Mouse (Mus musculus) kidney, adult 9 months (tissue): ENCODE results near the gene Gm14569.
A peak's percentile ranks its signal among the peaks of the same experiment; 100 is the strongest.

Source experiments
- DNase-seq: peaks from one replicate; pipeline ENCODE4 v3.0.0; 2022

The Gm14569 gene

GRCm38 (mm10) chrX:36491730-36492129, at the start of gene Gm14569:
Gm14569 (minus strand) TSS chrX:36491830.
- no peak for DNase-seq

GRCm38 (mm10) chrX:36534514-36534913, 42.9 kb upstream of the Gm14569 start:
- DNase-seq = peak; percentile 73

DNA sequence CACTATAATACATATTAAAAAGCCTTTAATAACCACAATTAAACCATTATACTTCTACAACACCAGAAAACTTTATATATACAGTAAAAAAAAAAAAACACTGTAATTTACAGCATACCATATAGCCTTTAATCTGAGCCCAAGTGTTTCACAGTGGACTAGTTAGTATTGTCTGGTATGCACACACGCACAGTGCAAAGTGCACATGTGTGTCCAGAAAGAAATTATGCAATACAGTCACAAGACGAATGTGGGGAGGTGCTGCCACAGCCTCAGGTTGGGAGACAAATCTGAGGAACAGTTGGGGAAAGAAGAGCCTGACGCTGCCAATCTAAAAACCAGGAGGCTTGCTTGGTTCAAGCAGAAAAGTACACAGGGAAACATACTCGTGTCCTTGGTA, 42.1 kb upstream of the Gm14569 start:
- peak; percentile 7 for DNase-seq

- DNase-seq = peak; percentile 5
These were observed 38.6 kb upstream of the Gm14569 start for GRCm38 (mm10) chrX:36530251-36530650.

DNA sequence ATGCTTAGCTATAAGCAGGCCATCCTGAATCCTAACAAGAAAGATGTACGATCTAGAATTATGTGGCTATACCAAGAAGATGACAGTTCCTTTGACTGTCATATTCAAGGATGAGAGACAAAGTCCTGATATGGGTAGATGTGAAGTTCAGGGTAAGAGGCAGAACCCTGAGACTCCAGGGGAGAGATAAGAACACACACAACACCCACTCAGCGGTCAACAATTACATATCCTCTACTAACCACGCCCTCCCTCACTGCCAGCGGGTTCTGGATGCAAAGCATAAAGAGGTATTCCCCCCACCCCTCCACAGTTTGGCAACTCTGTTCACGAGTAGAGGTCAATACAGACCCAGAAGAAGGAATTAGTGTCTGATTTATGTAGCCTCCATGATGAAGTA, 32.1 kb upstream of the Gm14569 start:
- DNase-seq = no peak

DNA sequence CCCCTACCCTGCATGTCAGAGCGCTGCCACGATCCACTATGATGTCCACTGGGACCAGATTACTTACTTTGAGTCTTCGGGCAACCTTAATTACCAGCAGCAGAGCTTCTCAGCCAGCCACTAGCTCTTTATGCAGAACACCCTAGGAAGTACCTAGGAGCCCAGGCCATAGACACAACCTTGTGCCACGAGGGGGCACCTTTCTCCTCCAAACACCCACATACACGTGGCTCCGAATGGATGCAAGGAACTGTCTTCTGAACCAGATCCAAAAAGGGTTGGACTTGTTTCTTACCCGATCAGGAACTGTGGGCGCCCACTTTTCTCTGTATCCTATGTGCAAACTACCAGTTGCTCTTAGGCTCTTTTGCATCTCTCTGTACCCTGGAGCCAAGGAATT, 22.1 kb upstream of the Gm14569 start:
- DNase-seq = no peak

DNA sequence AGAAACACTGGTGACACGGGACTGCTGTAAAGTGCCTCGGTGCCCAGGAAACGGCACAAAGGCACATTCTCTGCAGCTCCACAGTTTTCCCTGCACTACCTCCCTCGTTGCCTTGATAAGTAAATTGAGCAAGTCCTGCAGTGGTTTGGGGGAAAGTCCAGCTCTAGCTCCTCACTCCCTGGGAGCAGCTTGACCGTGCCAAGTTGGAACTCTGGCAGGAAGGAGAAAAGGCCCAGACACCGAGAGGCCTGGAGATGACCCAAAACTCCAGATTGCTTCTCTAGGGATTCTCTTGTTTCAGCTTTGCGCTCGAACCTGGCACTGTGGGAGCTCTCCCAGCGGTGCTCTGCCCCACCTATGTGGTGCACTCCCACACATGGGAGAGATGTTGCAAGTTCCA, 21.6 kb upstream of the Gm14569 start:
- DNase-seq = no peak

DNA sequence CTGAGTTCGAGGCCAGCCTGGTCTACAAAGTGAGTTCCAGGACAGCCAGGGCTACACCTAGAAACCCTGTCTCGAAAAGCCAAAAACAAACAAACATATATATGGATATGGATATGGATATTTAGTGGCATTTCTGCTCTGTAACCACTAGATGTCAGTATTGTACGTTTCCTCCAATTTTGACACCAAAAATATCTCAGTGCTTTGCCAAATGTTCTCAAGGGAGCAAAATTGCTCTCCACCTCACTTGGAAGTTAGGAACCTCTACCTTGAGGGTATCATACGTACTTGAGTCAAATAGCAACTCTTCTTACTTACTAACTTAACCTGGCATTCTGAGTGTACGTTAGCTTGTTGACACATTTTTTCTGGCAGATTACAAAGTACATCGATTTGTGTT, 15.2 kb upstream of the Gm14569 start:
- DNase-seq = no peak

GRCm38 (mm10) chrX:36489506-36489905, 2.1 kb downstream of the Gm14569 start:
- peak; percentile 5 for DNase-seq

DNA sequence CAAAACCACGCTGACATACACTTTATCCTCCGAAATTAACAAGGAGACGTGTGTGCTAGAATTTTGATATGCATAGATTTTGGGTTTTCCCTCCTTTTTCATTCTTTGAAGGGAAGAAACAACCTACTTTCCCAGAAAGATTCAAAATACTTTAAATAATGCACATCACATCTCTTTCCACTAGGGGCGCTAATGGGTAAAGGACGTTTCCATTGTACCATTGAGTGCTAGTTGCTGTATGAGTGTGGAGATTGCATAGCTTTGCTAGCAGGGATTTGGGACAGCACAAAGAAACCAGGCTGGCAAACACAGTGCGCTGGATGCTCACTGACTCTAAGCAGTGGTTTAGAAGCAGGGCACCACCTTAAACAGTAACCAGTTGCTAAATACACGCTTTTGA, 3.6 kb downstream of the Gm14569 start:
- peak; percentile 5 for DNase-seq

DNA sequence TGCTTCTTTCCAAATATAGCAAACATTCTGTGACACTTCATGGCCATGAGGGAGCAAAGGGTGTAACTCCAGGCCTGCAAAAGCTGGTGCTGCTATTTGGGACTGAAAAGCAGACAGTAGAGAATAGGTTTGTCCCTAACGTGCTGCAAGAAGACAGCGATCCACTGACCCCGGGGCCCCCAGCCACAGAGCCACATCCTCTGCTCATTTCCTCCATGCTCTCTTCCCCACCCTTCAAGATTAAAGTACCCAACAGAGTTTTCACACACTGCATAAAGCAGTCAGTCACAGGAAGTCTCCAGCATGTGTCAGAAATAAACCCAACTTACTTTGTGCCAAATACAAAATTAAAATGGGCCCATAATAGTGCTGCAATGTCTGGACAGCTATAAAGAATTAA, 16.8 kb downstream of the Gm14569 start:
- DNase-seq = no peak

DNA sequence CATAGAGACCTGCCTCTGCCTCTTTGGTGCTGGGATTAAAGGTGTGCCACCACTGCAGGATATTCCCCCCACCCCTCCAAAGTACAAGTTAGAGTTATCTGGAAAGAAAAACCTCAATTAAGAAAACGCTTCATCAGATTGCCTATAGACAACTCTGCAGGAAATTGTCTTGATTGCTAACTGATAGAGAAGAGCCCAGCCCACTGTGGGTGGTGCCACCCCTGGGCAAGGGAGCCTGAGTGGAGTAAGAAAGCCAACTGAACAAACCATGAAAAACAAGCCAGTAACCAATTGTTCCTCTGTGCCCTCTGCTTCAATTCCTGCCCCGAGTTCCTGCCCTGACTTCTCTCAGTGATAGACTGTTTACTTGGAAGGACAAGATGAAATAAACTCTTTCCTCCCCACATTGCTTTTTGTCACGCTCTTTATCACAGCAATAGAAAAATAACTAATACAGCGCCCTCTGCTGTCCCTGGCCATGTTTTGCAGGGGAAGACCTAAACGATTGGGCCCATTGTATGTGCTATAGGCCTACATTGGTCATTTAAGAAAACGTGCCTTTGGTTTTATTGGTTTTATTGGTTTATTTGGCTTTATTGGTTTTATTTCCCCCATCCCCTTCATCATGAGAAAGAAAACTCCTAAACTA, 17.4 kb downstream of the Gm14569 start:
- DNase-seq = no peak

DNA sequence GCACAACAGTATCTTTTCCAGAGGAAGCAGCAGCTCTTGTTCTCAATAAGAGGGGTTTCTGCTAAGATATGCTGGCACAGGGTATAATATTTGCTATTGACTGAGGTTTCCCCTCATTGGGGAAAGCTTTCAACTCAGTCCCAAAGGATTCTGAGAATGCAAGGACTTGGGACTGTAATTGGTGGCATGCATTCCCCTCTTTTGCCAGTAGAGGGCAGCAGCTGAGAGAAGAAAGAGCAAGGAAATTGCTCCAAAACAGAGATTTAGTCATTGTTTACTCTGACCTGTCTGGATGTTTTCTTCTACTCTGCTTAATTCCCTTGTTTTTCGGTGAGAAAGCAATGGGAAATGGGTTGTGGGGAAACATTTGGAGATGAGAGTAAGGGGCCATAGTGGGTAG, 35.6 kb downstream of the Gm14569 start:
- DNase-seq = peak; percentile 22

- no peak for DNase-seq
These were observed 53.7 kb downstream of the Gm14569 start for GRCm38 (mm10) chrX:36437932-36438331.

DNA sequence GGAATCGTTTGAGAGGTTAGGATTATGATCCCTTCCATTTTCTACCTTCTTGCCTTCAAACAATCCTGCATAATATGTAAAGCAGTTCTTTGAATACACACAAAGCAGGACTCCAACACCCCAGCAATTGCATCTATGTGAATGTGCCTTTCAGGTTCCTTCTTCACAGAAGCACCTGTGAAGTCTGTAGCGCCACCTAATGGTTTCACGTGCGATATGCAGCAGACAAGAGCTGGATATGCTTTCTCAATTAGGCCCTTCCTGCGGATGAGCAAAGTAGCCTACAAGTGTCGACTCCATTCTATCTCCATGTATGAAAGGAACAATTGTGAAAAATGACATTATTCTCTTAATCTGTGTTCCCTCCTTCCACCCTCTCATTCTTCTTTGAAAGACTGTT, 56.6 kb downstream of the Gm14569 start:
- peak; percentile 1 for DNase-seq

GRCm38 (mm10) chrX:36419153-36419552, 72.5 kb downstream of the Gm14569 start:
- DNase-seq = no peak

DNA sequence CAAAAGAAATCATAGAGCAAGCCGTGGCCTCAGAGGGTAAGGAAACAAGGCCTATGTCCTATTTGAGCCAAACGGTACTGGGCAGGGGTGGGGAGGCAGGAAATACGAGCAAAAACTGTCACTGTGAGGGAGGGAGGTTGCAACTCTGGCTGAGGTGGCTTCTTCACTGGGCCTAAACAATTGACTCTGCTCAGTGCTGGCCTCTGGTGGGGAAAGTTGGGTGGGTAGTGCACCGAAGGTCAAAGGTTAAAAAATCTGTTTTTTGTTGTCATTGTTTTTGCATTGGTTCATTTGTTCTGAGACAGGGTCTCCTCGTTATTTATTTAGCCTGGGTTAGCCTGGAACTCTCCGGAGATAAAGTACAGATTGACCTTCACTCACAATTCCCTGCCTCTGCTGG, 89.3 kb downstream of the Gm14569 start:
- DNase-seq = no peak

GRCm38 (mm10) chrX:36400980-36401379, 90.7 kb downstream of the Gm14569 start, which contains the start of gene Gm6268:
Gm6268 (plus strand) TSS chrX:36401280.
- no peak for DNase-seq

DNA sequence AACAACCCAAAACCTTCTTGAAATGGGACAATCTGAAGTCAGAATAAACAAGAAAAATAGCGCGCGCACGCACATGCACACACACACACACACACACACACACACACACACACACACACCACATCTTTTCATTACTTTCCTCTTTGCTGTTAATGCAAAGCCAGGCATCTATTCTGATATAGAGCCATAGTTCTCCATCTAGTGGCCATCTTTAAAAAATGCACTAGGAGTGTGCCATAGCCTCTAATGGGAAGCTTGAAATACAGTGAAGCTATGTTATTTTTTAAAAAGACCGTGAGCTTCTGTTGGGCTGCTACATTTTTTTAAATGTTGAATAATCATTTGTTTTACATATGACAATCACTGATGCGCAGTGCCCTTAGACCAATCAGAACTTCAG, 98.4 kb downstream of the Gm14569 start:
- DNase-seq = peak; percentile 2

GRCm38 (mm10) chrX:36392672-36393071, 99.0 kb downstream of the Gm14569 start:
- DNase-seq = no peak

DNA sequence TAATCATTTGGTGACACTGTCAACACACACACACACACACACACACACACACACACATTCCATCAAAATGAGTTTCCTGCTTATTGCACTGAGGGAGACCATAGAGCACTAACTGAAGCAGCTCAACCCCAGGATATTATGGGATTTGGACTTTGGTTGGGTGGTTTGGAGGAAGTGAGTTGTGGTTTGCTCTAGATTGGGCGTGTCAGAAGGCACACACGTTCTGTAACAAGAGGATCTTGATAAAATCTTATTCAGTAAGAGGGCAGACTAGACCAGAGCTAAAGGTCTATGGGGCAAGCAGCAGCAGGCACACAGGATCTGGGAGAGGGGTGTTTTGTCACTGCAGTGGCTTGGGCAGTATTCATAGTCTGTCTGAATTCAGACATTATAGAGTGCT, 101.1 kb downstream of the Gm14569 start:
- DNase-seq = no peak

- DNase-seq = no peak
These were observed 101.7 kb downstream of the Gm14569 start for GRCm38 (mm10) chrX:36389971-36390370.

- DNase-seq = no peak
These were observed 106.3 kb downstream of the Gm14569 start for GRCm38 (mm10) chrX:36385340-36385739.
